Mouse (Mus musculus): ENCODE results near the gene Olfr220. TPM values are rescaled to one million over a fixed set of nuclear protein-coding genes. Genes with fewer than 3 reads are reported as not detected.
A peak's percentile ranks its signal among the peaks of the same experiment; 100 is the strongest.

Olfr220 gene
- not detected in 2 replicates for polyA plus RNA-seq (2015; fragmentation: Nextera tagmentation; extraction: Ambion mirVana)

DNA sequence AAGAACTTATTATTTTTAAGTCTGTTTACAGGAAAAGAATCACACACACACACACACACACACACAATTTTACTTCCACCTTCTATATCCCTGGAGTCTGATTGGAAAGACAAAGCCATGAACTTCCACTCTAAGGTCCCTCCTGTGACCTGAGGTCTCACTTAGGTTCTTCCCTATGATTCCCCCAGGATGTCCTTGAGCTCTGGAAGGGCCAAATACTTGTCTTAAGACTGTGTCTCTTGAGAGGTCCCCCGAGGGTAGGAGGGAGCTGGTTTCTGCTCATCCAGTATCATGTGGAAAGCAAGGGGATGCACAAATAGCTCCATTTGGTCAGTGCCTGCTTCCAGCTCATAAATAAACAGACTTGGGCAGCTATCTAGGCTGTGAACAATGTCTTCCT is at the start of gene Olfr220:
Olfr220 (plus strand) TSS at position 301 of the 400 bp plus-strand sequence.
- no peaks in the 10 kb centered on the region for H3K9me3 ChIP-seq (ENCODE audit: low read length)
- no peaks in the 10 kb centered on the region for H3K4me1 ChIP-seq (ENCODE audit: insufficient read depth)
- no peaks in the 10 kb centered on the region for H3K27me3 ChIP-seq (ENCODE audit: insufficient read depth, low read length)
- no peak within 1 kb of the TSS for H3K27ac ChIP-seq (ENCODE audit: low read depth)
- no peak within 1 kb of the TSS for H3K4me3 ChIP-seq (ENCODE audit: low read depth, low read length)
- no peak within 1 kb of the TSS for H3K4me2 ChIP-seq (ENCODE audit: low read depth, low read length)
- no peaks in the 10 kb centered on the region for H3K36me3 ChIP-seq (replicated peaks; ENCODE audit: insufficient read depth, low read length)
- DNase-seq (no peak), ATAC-seq (no peak)
- WGBS (ENCODE audit: insufficient replicate concordance): 55% methylated on average over 1 of the region's 1 CpGs
- H3K9ac ChIP-seq (replicated peaks): no peak within 1 kb of the TSS
- TF ChIP-seq EP300 (IDR thresholded peaks at IDR 0.05; ENCODE audit: low read depth) (no peak), CTCF (IDR thresholded peaks at IDR 0.05; ENCODE audit: low read depth) (no peak)

DNA sequence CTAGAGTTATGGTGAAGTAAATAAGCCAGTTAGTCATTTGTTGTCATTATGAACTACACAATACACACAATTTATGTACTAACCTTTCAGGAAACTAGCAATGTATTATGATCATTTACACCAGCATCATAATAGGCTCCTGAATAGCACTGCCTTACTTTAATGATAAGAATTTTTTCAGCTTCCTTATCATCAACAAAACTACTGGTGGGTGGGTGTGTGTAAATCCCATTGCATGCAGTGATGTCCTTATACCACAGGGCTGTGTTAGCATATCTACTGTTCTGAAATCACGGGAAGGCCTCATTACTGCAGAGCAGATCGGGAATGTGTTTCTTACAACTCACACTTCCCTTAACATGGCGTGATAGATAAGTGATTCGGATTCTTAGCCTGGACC is 18.9 kb upstream of the Olfr220 start:
- no peak for DNase-seq
- ATAC-seq: 0 out of 2 replicates have a peak, but pooled peaks have one; percentile 35

DNA sequence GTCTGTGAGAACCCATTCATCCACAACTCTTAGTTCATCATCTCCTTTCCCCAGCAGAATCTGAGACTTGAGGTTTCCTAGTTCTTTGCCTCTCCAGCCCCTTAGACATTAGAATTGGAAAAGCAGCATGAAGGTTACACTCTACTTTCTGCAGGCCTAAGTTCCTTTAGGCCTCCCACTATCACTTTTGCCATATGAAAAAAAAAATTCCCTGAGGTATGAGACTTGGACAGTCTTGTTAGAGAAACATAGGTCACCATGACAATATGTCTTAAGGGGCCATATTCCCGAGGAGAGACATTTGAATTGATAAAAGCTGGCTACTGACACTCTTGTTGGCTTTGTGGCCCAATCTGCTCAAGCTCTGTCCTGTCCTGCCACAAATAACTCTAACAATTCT is 18.1 kb upstream of the Olfr220 start, which contains the start of gene Olfr414:
Olfr414 (plus strand) TSS at position 301 of the 400 bp plus-strand sequence.
- Histone ChIP-seq H3K9me3 (ENCODE audit: low read length) (no peaks in the 10 kb centered on the region), H3K9ac (replicated peaks) (no peak within 1 kb of the TSS), H3K4me3 (ENCODE audit: low read depth, low read length) (no peak within 1 kb of the TSS), H3K27me3 (ENCODE audit: insufficient read depth, low read length) (no peaks in the 10 kb centered on the region), H3K4me1 (ENCODE audit: insufficient read depth) (no peaks in the 10 kb centered on the region), H3K4me2 (ENCODE audit: low read depth, low read length) (no peak within 1 kb of the TSS), H3K27ac (ENCODE audit: low read depth) (no peak within 1 kb of the TSS), H3K36me3 (replicated peaks; ENCODE audit: insufficient read depth, low read length) (no peaks in the 10 kb centered on the region)
- ATAC-seq (no peak), DNase-seq (no peak)
- no peak for TF ChIP-seq EP300 (IDR thresholded peaks at IDR 0.05; ENCODE audit: low read depth)
- no peak for TF ChIP-seq CTCF (IDR thresholded peaks at IDR 0.05; ENCODE audit: low read depth)
- WGBS (ENCODE audit: insufficient replicate concordance): 61% methylated on average over 1 of the region's 1 CpGs

More for the DNA sequence above, 18.9 kb upstream of the Olfr220 start:
- Histone ChIP-seq H3K36me3 (replicated peaks; ENCODE audit: insufficient read depth, low read length) (no peaks in the 10 kb centered on the region), H3K4me3 (ENCODE audit: low read depth, low read length) (no peak overlapping the region), H3K27ac (ENCODE audit: low read depth) (no peak overlapping the region), H3K27me3 (ENCODE audit: insufficient read depth, low read length) (no peaks in the 10 kb centered on the region), H3K4me2 (ENCODE audit: low read depth, low read length) (no peak overlapping the region), H3K9me3 (ENCODE audit: low read length) (no peaks in the 10 kb centered on the region), H3K9ac (replicated peaks) (no peak overlapping the region), H3K4me1 (ENCODE audit: insufficient read depth) (no peaks in the 10 kb centered on the region)
- TF ChIP-seq CTCF (IDR thresholded peaks at IDR 0.05; ENCODE audit: low read depth): no peak
- peak; percentile 55 for TF ChIP-seq EP300 (IDR thresholded peaks at IDR 0.05; ENCODE audit: low read depth)
- WGBS (ENCODE audit: insufficient replicate concordance): 45% methylated on average over 4 of the region's 4 CpGs

DNA sequence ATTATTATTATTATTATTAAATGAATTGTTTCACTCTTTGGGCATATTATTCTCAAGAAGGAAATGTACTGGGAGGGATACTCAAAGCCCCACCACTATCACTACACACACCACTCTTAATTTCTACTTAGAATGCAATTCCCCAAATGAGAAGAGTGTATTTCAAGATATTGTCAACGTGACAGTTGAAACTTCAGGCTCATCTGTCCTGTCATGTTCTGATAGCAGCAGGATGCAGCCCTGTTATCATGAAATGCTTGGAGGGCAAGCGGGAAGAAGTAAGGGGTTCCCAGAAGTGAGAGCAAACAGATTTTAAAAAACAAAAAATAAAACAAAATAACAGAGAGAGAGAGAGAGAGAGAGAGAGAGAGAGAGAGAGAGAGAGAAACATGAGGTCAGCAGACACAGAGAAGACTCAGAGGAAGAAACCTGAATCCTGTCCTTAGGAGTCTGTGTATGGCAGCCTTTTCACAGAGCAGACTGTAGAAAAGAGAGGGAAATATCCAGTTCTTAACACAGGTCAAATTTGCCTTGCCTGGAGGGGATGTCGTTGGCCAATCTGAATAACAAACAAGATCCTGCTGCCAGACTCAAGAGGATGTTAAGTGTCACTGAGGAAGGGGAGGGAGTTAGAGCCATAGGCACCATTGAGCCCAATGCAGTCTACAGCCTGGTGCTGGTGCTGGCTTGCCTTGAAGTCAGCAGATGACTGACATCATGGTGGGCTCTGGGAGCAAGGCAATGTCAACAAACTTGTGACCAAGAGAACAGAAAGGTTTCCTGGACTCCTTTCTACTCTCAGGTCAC is 15.5 kb upstream of the Olfr220 start:
- ATAC-seq (peak; percentile 73), DNase-seq (no peak)
- TF ChIP-seq CTCF (IDR thresholded peaks at IDR 0.05; ENCODE audit: low read depth): no peak
- TF ChIP-seq EP300 (IDR thresholded peaks at IDR 0.05; ENCODE audit: low read depth): peak; percentile 94
- no peak overlapping the region for H3K9ac ChIP-seq (replicated peaks)
- no peak overlapping the region for H3K4me3 ChIP-seq (ENCODE audit: low read depth, low read length)
- no peaks in the 10 kb centered on the region for H3K9me3 ChIP-seq (ENCODE audit: low read length)
- no peaks in the 10 kb centered on the region for H3K36me3 ChIP-seq (replicated peaks; ENCODE audit: insufficient read depth, low read length)
- H3K4me2 ChIP-seq (ENCODE audit: low read depth, low read length): no peak overlapping the region
- H3K27me3 ChIP-seq (ENCODE audit: insufficient read depth, low read length): no peaks in the 10 kb centered on the region
- WGBS (ENCODE audit: insufficient replicate concordance): 32% methylated on average over 3 of the region's 3 CpGs
- H3K4me1 ChIP-seq (ENCODE audit: insufficient read depth): no peaks in the 10 kb centered on the region
- H3K27ac ChIP-seq (ENCODE audit: low read depth): no peak overlapping the region

DNA sequence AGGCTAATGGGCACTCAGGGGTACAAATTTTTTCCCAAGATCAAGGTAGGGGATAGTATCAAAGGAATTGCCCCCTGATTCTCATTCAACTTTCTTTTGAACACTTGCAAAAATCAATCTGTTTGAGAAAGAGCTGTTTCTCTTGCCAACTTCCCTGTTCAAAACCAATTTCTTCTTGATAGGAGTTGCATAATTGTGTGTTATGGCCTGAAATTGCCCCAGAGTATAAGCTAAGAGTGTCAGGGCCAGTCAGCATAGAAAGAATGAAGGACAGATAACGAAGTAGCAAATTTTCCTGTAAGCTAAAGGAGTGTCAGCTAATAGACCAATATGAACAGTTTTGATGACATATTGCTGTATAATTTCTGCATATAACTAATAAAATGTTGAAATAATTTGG is 14.5 kb upstream of the Olfr220 start:
- Histone ChIP-seq H3K36me3 (replicated peaks; ENCODE audit: insufficient read depth, low read length) (no peaks in the 10 kb centered on the region), H3K9ac (replicated peaks) (no peak overlapping the region), H3K27me3 (ENCODE audit: insufficient read depth, low read length) (no peaks in the 10 kb centered on the region), H3K27ac (ENCODE audit: low read depth) (no peak overlapping the region), H3K4me2 (ENCODE audit: low read depth, low read length) (no peak overlapping the region), H3K9me3 (ENCODE audit: low read length) (no peaks in the 10 kb centered on the region), H3K4me1 (ENCODE audit: insufficient read depth) (no peaks in the 10 kb centered on the region), H3K4me3 (ENCODE audit: low read depth, low read length) (no peak overlapping the region)
- 58% methylated on average over 1 of the region's 1 CpGs for WGBS (ENCODE audit: insufficient replicate concordance)
- TF ChIP-seq EP300 (IDR thresholded peaks at IDR 0.05; ENCODE audit: low read depth) (no peak), CTCF (IDR thresholded peaks at IDR 0.05; ENCODE audit: low read depth) (no peak)
- DNase-seq: no peak
- ATAC-seq: no peak

DNA sequence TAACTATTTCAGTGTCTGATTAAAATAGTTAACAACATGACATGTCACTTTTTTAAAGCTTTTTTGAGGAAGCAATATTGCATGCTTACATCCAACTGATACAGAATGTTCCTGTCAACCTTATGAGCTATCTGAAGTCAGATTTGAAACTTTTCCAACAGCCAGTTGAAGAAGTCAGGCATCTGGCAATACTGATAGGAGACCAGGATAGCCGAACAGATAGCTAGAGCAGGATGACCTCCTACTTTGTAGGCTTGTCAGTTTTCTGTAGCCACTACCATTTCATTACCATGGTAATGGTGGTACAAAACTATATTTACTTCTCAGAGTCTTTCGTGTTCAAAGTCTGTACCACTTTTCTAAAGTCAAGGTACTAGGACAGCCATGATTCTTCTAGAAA is 13.5 kb upstream of the Olfr220 start:
- Histone ChIP-seq H3K27ac (ENCODE audit: low read depth) (no peak overlapping the region), H3K4me1 (ENCODE audit: insufficient read depth) (no peaks in the 10 kb centered on the region), H3K9me3 (ENCODE audit: low read length) (no peaks in the 10 kb centered on the region), H3K4me3 (ENCODE audit: low read depth, low read length) (no peak overlapping the region), H3K4me2 (ENCODE audit: low read depth, low read length) (no peak overlapping the region), H3K36me3 (replicated peaks; ENCODE audit: insufficient read depth, low read length) (no peaks in the 10 kb centered on the region), H3K27me3 (ENCODE audit: insufficient read depth, low read length) (no peaks in the 10 kb centered on the region), H3K9ac (replicated peaks) (no peak overlapping the region)
- ATAC-seq: peak; percentile 49
- TF ChIP-seq CTCF (IDR thresholded peaks at IDR 0.05; ENCODE audit: low read depth): no peak
- TF ChIP-seq EP300 (IDR thresholded peaks at IDR 0.05; ENCODE audit: low read depth): peak; percentile 95
- 57% methylated on average over 2 of the region's 2 CpGs for WGBS (ENCODE audit: insufficient replicate concordance)
- DNase-seq: no peak
